Mouse (Mus musculus): ENCODE results near the gene Mt1. TPM values are rescaled to one million over a fixed set of nuclear protein-coding genes. Genes with fewer than 3 reads are reported as not detected.

Gene Mt1
- polyA plus RNA-seq, 1 experiment from 2014 or later = 89.2 TPM

GRCm38 (mm10) chr8:94174619-94175213, 4.2 kb upstream of the Mt1 start:
- H3K4me3 ChIP-seq = no peak overlapping the region
- no peak overlapping the region for H3K9ac ChIP-seq
- 25% methylated on average over 7 of the region's 7 CpGs for WGBS
- peaks cover 84% of the 10 kb centered on the region for H3K27me3 ChIP-seq
- H3K4me1 ChIP-seq (replicated peaks) = peaks cover 34% of the 10 kb centered on the region
- H3K4me2 ChIP-seq = no peak overlapping the region
- no peaks in the 10 kb centered on the region for H3K9me3 ChIP-seq
- no peak for ATAC-seq (ENCODE audit: low FRiP score, low read depth)
- H3K27ac ChIP-seq (replicated peaks) = no peak overlapping the region
- H3K36me3 ChIP-seq = no peaks in the 10 kb centered on the region

DNA sequence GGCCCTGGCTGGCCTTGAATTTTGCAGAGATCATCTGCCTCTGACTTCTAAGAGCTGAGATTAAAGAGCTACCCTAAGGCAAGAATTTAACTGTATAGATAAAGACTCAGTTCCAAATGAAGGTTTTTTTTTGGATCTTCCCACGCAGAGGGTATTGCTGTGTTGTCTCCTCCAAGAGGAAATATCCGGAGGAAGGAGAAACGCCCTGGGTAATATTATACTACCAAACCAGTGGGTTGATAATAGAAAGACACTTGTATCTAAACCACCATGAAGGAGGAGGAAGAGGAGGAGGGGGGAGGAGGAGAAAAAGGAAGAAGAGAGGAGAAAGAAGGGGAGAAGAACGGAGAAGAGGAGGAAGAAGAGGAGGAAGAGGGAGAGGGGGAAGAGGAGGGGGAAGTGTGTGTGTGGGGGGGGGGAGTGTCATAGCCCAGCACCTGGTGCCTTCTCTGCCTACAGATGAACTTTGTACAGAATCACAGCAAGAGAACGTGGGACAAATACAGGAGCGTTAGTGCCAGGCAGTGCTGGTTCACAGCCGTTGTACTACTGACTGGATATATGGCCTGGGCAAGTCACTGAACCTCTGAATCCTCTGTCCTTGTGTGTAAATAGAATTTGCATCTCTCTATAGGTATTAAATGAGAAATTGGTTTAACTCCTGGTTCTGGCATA, 1.0 kb upstream of the Mt1 start:
- WGBS = 74% methylated on average over 7 of the region's 7 CpGs
- Histone ChIP-seq H3K27me3 (peaks cover 88% of the 10 kb centered on the region), H3K27ac (replicated peaks) (no peak overlapping the region)

DNA sequence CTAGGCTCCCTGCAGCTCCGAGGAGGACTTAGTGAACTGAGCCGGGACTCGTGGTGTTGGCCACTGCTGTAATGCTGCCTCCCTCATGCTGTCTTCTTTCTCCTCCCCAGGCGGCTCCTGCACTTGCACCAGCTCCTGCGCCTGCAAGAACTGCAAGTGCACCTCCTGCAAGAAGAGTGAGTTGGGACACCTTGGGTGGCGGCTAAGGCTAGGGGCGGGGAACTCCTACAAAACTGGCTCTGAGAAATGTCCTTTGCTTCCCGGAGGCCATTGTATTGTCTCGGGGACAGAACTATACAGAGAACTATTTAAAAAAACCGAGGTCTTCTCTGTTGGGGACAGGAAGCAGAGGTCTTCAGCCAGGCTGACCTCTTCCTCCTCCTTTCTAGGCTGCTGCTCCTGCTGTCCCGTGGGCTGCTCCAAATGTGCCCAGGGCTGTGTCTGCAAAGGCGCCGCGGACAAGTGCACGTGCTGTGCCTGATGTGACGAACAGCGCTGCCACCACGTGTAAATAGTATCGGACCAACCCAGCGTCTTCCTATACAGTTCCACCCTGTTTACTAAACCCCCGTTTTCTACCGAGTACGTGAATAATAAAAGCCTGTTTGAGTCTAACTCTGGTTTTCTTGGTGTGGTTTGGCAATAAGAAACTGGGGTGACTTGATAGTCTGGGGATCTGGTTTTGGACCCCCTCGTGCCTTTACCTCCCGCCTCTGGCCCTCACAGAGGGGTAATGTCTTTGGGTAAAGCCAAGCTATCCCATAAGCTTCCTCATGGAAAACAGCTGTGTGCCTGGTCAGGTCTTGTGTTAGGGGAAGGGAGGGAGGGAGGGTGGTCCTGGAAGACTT, 1.1 kb downstream of the Mt1 start:
- Histone ChIP-seq H3K4me1 (replicated peaks) (peaks cover 26% of the 10 kb centered on the region), H3K27me3 (peaks cover 88% of the 10 kb centered on the region), H3K36me3 (no peaks in the 10 kb centered on the region), H3K4me2 (peak overlapping the region; percentile 96), H3K27ac (replicated peaks) (no peak overlapping the region), H3K4me3 (peak overlapping the region; percentile 45), H3K9me3 (no peaks in the 10 kb centered on the region), H3K9ac (peak overlapping the region; percentile 34)
- WGBS = 2% methylated on average over 25 of the region's 25 CpGs
- no peak for ATAC-seq (ENCODE audit: low FRiP score, low read depth)

More for the DNA sequence above, 1.0 kb upstream of the Mt1 start:
- ATAC-seq (ENCODE audit: low FRiP score, low read depth) = no peak
- Histone ChIP-seq H3K9me3 (no peaks in the 10 kb centered on the region), H3K4me3 (no peak overlapping the region), H3K9ac (no peak overlapping the region), H3K4me1 (replicated peaks) (peaks cover 26% of the 10 kb centered on the region), H3K36me3 (no peaks in the 10 kb centered on the region), H3K4me2 (no peak overlapping the region)

DNA sequence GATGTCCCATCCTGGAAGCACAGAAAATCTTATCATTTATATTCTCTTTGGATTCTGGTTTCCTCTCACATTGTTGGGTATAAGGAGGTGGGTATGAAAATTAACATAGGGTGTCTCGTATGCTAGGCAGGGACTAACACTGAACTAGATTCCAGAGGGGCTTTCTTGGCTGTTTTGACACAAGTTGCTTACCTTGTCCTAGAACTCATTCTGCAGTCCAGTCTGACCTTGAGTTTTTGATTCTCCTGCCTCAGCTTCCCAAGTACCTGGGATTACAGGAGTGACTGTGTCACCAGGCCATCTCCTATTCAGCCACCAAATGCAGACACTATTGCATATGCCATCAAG, 1.7 kb downstream of the Mt1 start:
- peaks cover 86% of the 10 kb centered on the region for H3K27me3 ChIP-seq
- H3K36me3 ChIP-seq = no peaks in the 10 kb centered on the region
- ATAC-seq (ENCODE audit: low FRiP score, low read depth) = no peak
- WGBS = 90% methylated on average over 1 of the region's 1 CpGs
- no peaks in the 10 kb centered on the region for H3K9me3 ChIP-seq
- no peak overlapping the region for H3K27ac ChIP-seq (replicated peaks)
- no peak overlapping the region for H3K4me3 ChIP-seq
- peaks cover 26% of the 10 kb centered on the region for H3K4me1 ChIP-seq (replicated peaks)
- H3K9ac ChIP-seq = no peak overlapping the region
- H3K4me2 ChIP-seq = peak overlapping the region; percentile 96; the same call in 1 of the 2 replicates

- Histone ChIP-seq H3K27ac (replicated peaks) (no peak overlapping the region), H3K9ac (no peak overlapping the region), H3K4me1 (replicated peaks) (peaks cover 36% of the 10 kb centered on the region), H3K4me3 (no peak overlapping the region), H3K9me3 (no peaks in the 10 kb centered on the region), H3K4me2 (0 out of 2 replicates have a peak overlapping the region, but pooled peaks have one; percentile 48), H3K27me3 (peaks cover 85% of the 10 kb centered on the region), H3K36me3 (no peaks in the 10 kb centered on the region)
- ATAC-seq (ENCODE audit: low FRiP score, low read depth) = no peak
- 67% methylated on average over 13 of the region's 13 CpGs for WGBS
Observed at GRCm38 (mm10) chr8:94182055-94182929, 3.4 kb downstream of the Mt1 start.

GRCm38 (mm10) chr8:94183117-94183516, 4.2 kb downstream of the Mt1 start:
- no peaks in the 10 kb centered on the region for H3K9me3 ChIP-seq
- H3K27me3 ChIP-seq = peaks cover 82% of the 10 kb centered on the region
- H3K27ac ChIP-seq (replicated peaks) = no peak overlapping the region

GRCm38 (mm10) chr8:94184357-94184843, 5.5 kb downstream of the Mt1 start:
- ATAC-seq (ENCODE audit: low FRiP score, low read depth) = no peak
- Histone ChIP-seq H3K36me3 (no peaks in the 10 kb centered on the region), H3K4me3 (no peak overlapping the region), H3K9ac (no peak overlapping the region), H3K9me3 (no peaks in the 10 kb centered on the region), H3K27me3 (peaks cover 73% of the 10 kb centered on the region), H3K4me1 (replicated peaks) (peaks cover 29% of the 10 kb centered on the region), H3K4me2 (no peak overlapping the region), H3K27ac (replicated peaks) (no peak overlapping the region)
- WGBS = 31% methylated on average over 12 of the region's 12 CpGs

More at GRCm38 (mm10) chr8:94183117-94183516, 4.2 kb downstream of the Mt1 start:
- Histone ChIP-seq H3K4me2 (peak overlapping the region; percentile 48), H3K9ac (no peak overlapping the region), H3K4me1 (replicated peaks) (peaks cover 39% of the 10 kb centered on the region), H3K4me3 (peak overlapping the region; percentile 23), H3K36me3 (no peaks in the 10 kb centered on the region)
- ATAC-seq (ENCODE audit: low FRiP score, low read depth) = peak; percentile 47; the same call in 1 of the 2 replicates
- WGBS = 0% methylated on average over 16 of the region's 16 CpGs

GRCm38 (mm10) chr8:94185791-94186190, 6.9 kb downstream of the Mt1 start:
- peaks cover 20% of the 10 kb centered on the region for H3K4me1 ChIP-seq (replicated peaks)
- no peak for ATAC-seq (ENCODE audit: low FRiP score, low read depth)
- H3K27ac ChIP-seq (replicated peaks) = no peak overlapping the region
- H3K27me3 ChIP-seq = peaks cover 62% of the 10 kb centered on the region
- no peaks in the 10 kb centered on the region for H3K9me3 ChIP-seq
- H3K4me2 ChIP-seq = no peak overlapping the region
- no peak overlapping the region for H3K9ac ChIP-seq
- WGBS = 67% methylated on average over 6 of the region's 6 CpGs
- H3K36me3 ChIP-seq = no peaks in the 10 kb centered on the region
- no peak overlapping the region for H3K4me3 ChIP-seq

DNA sequence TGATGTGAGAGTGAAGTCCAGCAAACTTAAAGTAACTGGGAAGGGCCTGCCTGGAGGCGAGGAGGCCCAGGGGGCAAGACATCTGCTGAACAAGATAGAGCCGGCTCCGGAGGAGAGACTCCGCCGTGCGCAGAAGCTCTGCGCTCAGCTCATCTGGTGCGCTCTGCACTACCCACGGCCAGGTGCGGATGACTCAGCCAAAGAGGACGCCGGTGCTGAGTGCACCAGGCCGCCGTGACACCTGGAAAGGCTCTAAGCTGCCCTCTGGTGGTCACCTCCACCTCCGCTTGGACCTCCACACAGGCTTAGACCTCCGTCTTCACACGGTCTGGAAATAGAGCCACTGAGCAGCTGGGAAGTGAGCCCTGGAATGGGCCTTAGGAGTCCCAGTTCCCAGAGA, 7.7 kb downstream of the Mt1 start:
- peak; percentile 54; the same call in 1 of the 2 replicates for ATAC-seq (ENCODE audit: low FRiP score, low read depth)
- H3K27me3 ChIP-seq = peaks cover 59% of the 10 kb centered on the region
- peaks cover 23% of the 10 kb centered on the region for H3K4me1 ChIP-seq (replicated peaks)
- no peak overlapping the region for H3K27ac ChIP-seq (replicated peaks)
- no peaks in the 10 kb centered on the region for H3K36me3 ChIP-seq
- peak overlapping the region; percentile 44 for H3K4me2 ChIP-seq
- H3K9me3 ChIP-seq = no peaks in the 10 kb centered on the region
- H3K4me3 ChIP-seq = no peak overlapping the region
- no peak overlapping the region for H3K9ac ChIP-seq
- 7% methylated on average over 17 of the region's 17 CpGs for WGBS

DNA sequence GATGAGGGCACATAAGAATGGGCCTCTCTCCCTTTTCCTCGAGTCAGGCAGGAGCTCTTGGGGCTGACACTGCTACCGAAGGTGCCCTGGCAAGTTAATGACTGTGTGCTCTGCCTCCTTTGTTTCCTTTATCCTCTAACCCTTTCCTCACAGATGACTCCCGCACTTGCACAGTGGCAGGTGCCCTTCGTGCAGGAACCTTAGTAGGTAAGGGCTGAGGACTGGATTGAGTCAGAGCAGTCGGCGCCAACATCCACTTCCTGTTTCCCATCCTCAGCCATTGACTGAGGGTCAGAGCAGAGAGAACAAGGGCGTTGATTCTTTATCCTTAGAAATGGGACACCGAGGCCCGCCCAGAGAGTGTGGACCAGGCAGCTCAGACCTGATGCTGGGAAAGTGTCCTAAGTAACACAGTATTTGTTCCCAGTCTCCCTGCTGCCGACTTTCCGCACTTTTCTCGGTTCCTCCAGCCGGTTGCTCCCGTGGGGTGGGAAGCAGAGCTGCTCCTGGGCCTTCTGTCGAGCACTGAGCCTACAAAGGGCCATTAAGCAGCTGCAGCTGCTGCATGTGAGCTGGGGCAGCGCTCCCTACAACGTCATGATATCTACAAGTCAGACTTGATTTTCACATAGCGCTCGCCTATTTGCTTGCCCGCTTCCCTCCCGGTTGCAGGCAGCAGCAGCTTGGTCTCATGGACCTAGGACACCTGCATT, 8.6 kb downstream of the Mt1 start:
- 0 out of 2 replicates have a peak overlapping the region, but pooled peaks have one; percentile 12 for H3K4me2 ChIP-seq
- H3K4me3 ChIP-seq = no peak overlapping the region
- WGBS = 35% methylated on average over 21 of the region's 21 CpGs
- ATAC-seq (ENCODE audit: low FRiP score, low read depth) = no peak
- H3K36me3 ChIP-seq = no peaks in the 10 kb centered on the region
- no peak overlapping the region for H3K27ac ChIP-seq (replicated peaks)
- no peaks in the 10 kb centered on the region for H3K9me3 ChIP-seq
- peaks cover 50% of the 10 kb centered on the region for H3K27me3 ChIP-seq
- peaks cover 23% of the 10 kb centered on the region for H3K4me1 ChIP-seq (replicated peaks)
- no peak overlapping the region for H3K9ac ChIP-seq

All from hindbrain, embryonic 15.5 days (tissue).